Mouse (Mus musculus) frontal cortex, postnatal 36 days (tissue): ENCODE measurements around the gene Med25.

Source experiments
- DNase-seq, 2 experiments: peaks; one replicate each; pipeline ENCODE4 v3.0.0; 2022; ENCODE audit warnings: low spot score in 2 of 2

The Med25 gene

GRCm38 (mm10) chr7:44892276-44892921, at the start of gene Med25:
Gene Med25, minus strand, starts transcription at chr7:44892712.
- peak; percentile 93 to 98 for DNase-seq

DNA sequence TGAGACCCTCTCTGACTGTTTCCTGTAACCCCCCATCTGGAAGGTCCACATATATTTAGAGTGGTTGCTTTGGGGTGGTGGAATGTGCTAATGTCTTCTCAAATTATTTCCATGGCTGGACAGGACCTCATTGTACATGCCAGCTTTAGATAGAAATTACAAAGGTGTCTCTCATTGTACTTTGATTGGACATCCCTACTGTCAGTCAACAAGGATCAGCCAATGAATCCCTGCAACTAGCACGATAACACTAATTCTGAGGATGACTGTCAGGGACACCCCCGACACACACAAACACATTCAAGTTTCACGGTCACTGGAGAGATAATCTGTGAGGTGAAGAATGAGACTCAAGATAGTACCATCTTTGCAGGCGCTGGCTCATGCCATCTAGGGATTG, 46.2 kb upstream of the Med25 start:
- DNase-seq, result no peak

DNA sequence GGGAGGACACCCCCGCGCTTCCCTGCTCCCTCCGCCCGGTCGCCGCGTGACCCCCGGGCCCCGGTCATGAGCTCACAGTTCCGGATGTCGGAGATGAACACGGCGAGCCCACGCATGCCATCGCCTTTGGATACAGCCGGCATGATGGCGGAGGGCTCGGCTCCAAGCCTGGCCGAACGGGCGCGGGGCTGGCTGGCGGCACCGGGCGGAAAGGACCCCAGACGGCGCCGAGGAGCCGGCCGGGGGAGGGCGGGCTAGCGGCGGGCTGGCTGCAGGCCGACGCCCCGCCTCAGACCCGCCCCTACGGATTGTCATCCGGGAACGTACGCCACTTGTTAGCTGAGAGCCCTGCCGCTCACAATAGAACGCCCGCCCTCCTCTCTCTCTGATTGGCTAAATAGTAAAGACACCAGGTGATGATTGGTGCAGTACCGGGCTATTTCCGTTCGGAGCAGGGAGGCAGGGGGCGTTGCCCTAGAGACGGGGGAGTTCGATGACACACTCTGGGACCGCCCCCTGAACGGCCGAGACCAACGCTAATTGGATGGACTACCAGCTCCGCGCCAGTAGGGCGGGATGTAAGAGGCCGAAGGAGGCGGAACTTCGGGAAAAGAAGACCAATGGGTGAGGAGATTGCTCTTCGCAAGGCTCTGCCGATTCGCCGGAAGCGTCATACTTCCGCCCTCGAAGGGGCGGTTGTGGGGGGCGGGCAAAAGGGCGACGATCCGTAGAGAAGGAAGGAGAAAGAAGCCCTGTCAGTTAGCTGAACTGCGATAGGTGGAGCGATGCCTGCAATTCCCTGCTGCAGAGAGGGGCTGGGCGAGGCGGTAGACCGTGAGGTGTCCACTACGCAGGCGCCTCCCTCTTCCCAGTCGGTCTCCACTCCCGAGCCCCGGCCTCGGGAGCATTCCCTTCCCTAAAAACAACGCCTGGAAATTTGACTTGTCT, 37.0 kb upstream of the Med25 start, which contains the start of gene Ap2a1:
Gene Ap2a1, minus strand, starts transcription at position 293 of the 948 bp plus-strand sequence.
- DNase-seq, result peak; percentile 99 to 100

GRCm38 (mm10) chr7:44928570-44928969, 36.1 kb upstream of the Med25 start:
- DNase-seq, result no peak

GRCm38 (mm10) chr7:44925468-44925867, 33.0 kb upstream of the Med25 start:
- no peak for DNase-seq

- DNase-seq, result no peak
Measured at GRCm38 (mm10) chr7:44922530-44922929, 30.0 kb upstream of the Med25 start.

DNA sequence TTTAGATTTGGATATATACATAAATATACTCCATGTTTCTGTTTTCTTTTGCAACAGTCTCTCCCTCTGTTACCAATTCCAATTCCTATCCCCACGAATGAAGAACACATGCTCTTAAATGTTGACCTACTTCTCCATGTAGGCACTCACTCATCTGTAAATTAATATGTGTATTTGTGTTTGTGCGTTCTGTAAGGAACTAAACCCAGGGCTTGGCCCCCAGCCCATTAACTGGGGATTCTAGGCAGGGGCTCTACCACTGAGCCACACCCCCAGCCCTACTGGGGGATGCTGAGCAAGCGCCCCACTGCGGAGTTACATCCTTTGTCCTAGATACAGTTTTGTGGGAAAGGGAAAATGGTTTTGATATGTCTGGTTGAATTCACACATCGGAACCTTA, 26.6 kb upstream of the Med25 start:
- no peak for DNase-seq

DNA sequence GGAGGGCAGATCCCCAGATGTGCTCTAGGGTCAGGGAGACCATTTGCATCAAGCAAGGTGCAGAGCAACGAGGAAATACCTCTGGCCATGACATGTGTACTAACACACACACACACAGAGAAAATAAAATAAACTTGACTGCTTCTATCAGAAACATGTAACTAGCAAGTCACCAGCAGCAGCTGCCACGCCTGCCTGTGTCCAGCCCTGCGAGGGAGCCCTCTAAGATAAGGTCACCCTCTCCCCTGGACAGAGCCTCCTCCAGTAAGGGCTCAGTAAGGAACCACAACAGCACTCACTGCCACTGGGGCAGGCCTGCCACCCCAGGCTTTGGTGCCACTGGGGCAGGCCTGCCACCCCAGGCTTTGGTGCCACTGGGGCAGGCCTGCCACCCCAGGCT, 25.7 kb upstream of the Med25 start:
- no peak for DNase-seq

DNA sequence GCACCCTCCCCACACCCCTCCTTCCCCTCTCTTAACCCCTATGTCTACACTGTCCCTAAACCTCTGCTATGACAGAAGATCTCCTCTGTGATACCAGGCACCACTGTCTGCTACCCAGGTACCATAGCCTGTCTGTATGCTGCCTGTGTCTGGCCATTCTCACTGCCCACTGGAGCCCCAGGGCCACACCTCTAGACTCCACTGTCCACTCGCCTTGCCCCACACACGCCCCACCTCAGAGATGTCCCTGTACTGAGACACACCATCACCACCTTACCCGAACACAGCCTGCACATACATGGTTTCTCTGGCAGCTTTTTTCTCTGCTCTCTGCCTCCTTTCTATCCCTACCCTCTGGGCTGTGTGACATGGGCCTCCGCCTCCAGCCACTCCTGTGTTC, 24.4 kb upstream of the Med25 start:
- DNase-seq, result no peak

GRCm38 (mm10) chr7:44916191-44916590, 23.7 kb upstream of the Med25 start:
- DNase-seq, result no peak

GRCm38 (mm10) chr7:44915314-44915713, 22.8 kb upstream of the Med25 start:
- no peak for DNase-seq

GRCm38 (mm10) chr7:44914396-44914795, 21.9 kb upstream of the Med25 start:
- no peak for DNase-seq

DNA sequence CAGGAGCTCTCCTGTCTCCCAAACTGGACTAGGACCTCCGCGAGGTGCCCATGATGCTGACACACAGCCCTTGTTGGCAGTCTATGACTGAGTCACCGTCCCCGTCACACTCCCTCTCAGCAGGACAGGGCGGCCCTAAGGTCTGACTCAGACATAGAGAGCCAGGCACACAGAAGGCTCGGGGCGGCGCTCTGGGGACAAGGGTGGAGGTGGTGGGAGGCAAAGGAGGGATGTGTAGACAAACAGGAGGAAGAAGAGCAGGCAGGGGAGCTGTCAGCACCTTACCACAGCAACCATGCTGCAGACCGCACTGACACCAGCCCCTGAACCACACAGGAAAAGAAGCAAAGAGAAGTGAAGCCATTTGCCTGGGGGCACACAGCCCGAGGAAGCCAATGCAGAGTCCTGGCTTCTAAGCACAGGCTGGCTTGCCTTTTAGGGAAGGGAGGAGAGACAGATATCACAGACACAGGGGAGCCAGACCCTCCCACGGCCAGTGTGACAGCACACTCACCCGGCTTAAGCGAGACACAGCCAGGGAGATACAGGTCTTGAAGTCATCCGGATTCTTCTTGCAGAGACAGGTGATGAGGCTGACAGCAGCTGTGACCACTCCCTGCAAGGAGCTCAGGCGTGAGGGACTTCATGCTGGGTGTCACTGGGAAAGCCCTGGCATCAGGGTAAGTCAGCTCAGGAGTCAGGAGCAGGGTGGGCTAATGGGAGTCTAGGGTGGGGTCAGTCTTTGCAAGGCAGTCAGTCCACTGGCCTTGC, 16.4 kb upstream of the Med25 start:
- DNase-seq, result no peak

GRCm38 (mm10) chr7:44905430-44905829, 12.9 kb upstream of the Med25 start:
- no peak for DNase-seq

DNA sequence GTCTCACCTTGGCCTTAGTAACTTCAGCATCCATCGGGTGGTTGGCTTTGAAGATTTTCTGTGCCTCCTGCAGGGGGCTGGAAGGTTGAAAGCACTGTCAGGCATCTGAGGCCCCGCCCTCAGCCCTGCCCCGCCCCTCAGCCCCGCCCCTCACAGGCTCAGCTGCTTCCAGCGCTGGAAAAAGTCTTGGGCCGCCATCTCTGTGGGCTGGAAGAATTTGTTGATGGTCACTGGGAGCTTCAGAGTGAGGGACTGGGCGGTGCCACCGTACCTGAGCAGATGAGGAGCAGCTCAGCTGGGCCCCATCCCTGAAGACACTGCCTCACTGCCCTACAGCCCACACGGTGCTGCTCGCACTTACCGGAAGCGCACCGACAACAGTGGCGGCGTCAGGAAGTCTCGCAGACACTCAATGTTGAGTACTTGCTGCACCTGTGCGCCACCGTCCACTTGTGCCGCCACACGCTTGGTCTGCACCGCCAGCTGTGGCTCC, 8.8 kb upstream of the Med25 start:
- no peak for DNase-seq

GRCm38 (mm10) chr7:44900632-44901031, 8.1 kb upstream of the Med25 start:
- DNase-seq, result no peak

DNA sequence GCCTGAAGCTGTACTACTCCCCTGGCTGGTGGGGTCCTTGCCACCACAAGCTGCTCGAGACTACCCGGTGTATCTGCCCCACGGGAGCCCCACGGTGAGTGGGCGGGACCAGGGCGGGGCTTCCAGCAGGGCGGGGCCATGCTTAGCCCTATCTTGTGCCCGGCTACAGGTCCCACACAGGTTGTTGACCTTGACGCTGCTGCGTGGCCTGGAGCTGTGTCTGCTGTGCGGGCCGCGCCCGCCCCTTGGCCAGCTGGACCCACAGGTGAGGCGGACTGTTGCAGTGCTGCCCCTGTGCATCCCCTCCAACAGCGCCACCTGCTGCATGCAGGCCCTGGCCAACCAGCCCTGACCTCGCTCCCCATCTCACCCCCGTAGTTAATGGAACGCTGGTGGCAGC, 6.1 kb upstream of the Med25 start:
- DNase-seq, result no peak

- no peak for DNase-seq
Measured at GRCm38 (mm10) chr7:44896499-44896898, 4.0 kb upstream of the Med25 start.

GRCm38 (mm10) chr7:44895593-44896434, 3.3 kb upstream of the Med25 start, which contains the start of gene Fuz:
Gene Fuz, plus strand, starts transcription at chr7:44896079.
- DNase-seq, result peak; percentile 89 to 94

- DNase-seq, result no peak
Measured at GRCm38 (mm10) chr7:44895206-44895592, 2.7 kb upstream of the Med25 start.

- no peak for DNase-seq
Measured at GRCm38 (mm10) chr7:44894175-44894574, 1.7 kb upstream of the Med25 start.
